Mouse (Mus musculus): ENCODE results near the gene Zzz3. TPM values are rescaled to one million over a fixed set of nuclear protein-coding genes. Genes with fewer than 3 reads are reported as not detected.

Gene Zzz3
- polyA plus RNA-seq, 1 experiment = 14.4 TPM

DNA sequence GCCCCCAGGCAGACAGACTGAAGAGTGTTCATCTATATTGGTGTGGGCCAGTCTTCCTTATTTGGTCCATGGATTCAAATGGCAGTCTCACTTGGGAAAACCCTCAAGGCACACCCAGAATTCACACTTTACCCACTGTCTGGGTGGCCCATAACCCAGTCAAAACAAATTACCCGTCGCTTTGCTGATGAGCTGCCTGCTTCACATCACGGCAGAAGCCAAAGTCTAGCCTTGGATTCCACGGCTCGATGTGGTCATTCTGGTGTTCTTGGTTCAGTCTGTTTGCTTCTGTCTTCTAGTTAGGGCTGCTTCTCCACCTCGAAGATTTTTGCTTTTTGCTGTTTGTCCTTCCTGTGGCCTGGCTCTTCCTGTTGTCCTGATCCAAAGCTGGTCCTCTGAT, 97.0 kb downstream of the Zzz3 start:
- WGBS = 90% methylated on average over 6 of the region's 6 CpGs
- no peaks in the 10 kb centered on the region for H3K36me3 ChIP-seq (ENCODE audit: control insufficient read depth, insufficient read depth, low read length)
- no peaks in the 10 kb centered on the region for H3K27me3 ChIP-seq (ENCODE audit: control insufficient read depth, insufficient read depth, low read length)
- no peak overlapping the region for H3K4me3 ChIP-seq (ENCODE audit: extremely low read depth, insufficient read depth, insufficient read length)
- H3K4me1 ChIP-seq (ENCODE audit: control insufficient read depth, insufficient read depth, insufficient read length) = no peaks in the 10 kb centered on the region
- no peak for TF ChIP-seq CTCF (IDR thresholded peaks at IDR 0.05; ENCODE audit: extremely low read depth, insufficient read depth, insufficient read length, insufficient replicate concordance)
- TF ChIP-seq POLR2A (IDR thresholded peaks at IDR 0.05; ENCODE audit: low read depth, low read length) = no peak
- no peak overlapping the region for H3K27ac ChIP-seq (ENCODE audit: insufficient read depth, low read length)
- no peak for DNase-seq (ENCODE audit: low read depth in 1 of 2, low spot score in 2 of 2)

DNA sequence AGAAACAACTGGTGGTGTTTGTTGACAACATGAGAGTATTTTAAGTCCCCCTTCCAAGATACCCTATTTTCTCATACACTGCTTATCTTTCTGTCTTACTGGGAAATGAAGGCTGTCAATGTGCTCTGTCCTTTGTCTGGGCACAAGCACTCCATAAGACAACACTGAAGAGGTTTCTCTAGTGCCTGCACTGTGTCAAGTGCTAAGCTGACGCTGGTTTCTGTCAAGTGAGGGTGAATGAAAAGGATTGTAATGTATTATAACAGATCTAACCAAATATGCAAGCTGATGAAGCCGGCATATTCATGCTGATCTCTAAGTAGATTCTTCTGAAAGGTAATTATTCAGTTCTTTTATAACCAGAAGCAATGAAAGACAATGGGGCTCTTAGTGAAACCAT, 98.5 kb downstream of the Zzz3 start:
- 82% methylated on average over 2 of the region's 2 CpGs for WGBS
- Histone ChIP-seq H3K4me3 (ENCODE audit: extremely low read depth, insufficient read depth, insufficient read length) (no peak overlapping the region), H3K36me3 (ENCODE audit: control insufficient read depth, insufficient read depth, low read length) (no peaks in the 10 kb centered on the region), H3K4me1 (ENCODE audit: control insufficient read depth, insufficient read depth, insufficient read length) (no peaks in the 10 kb centered on the region), H3K27me3 (ENCODE audit: control insufficient read depth, insufficient read depth, low read length) (no peaks in the 10 kb centered on the region), H3K27ac (ENCODE audit: insufficient read depth, low read length) (no peak overlapping the region)
- no peak for DNase-seq (ENCODE audit: low read depth in 1 of 2, low spot score in 2 of 2)
- TF ChIP-seq CTCF (IDR thresholded peaks at IDR 0.05; ENCODE audit: extremely low read depth, insufficient read depth, insufficient read length, insufficient replicate concordance) = no peak

DNA sequence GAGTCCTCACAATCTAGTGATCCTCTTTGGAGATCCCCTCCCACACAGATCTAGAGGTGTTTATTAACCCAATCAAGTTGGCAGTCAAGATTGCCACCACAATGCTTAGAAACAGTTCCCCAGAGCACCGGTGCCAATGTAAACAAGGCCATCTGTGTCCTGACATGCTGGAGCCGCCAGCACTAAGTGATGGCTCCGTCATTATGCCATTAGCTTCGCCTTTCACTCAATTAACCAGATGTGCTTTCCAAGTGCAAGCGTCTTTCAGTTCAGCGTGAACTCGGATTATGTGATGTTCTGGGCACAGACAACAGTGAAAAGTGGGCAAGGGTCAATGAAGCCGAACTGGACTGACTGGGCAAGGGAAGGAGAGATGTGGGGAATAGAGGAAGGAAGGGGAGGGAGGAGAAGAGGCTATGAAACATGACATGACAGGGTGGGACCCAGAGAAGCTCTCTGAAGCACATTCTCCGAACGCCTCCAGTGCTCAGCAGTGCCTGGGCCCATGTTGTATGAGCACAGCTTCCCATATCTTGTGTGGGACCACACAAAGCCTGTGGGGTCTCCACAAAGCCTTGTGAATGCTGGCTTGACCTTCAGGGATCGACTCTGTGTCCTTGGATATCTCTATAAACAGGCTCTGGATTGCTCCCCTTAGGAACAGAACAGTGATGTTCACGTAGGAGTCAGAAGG, 99.5 kb downstream of the Zzz3 start:
- Histone ChIP-seq H3K4me3 (ENCODE audit: extremely low read depth, insufficient read depth, insufficient read length) (no peak overlapping the region), H3K27ac (ENCODE audit: insufficient read depth, low read length) (no peak overlapping the region), H3K27me3 (ENCODE audit: control insufficient read depth, insufficient read depth, low read length) (no peaks in the 10 kb centered on the region), H3K36me3 (ENCODE audit: control insufficient read depth, insufficient read depth, low read length) (no peaks in the 10 kb centered on the region), H3K4me1 (ENCODE audit: control insufficient read depth, insufficient read depth, insufficient read length) (no peaks in the 10 kb centered on the region)
- DNase-seq (ENCODE audit: low read depth in 1 of 2, low spot score in 2 of 2) = no peak
- TF ChIP-seq POLR2A (IDR thresholded peaks at IDR 0.05; ENCODE audit: low read depth, low read length) = no peak
- TF ChIP-seq CTCF (IDR thresholded peaks at IDR 0.05; ENCODE audit: extremely low read depth, insufficient read depth, insufficient read length, insufficient replicate concordance) = no peak
- 82% methylated on average over 12 of the region's 12 CpGs for WGBS

DNA sequence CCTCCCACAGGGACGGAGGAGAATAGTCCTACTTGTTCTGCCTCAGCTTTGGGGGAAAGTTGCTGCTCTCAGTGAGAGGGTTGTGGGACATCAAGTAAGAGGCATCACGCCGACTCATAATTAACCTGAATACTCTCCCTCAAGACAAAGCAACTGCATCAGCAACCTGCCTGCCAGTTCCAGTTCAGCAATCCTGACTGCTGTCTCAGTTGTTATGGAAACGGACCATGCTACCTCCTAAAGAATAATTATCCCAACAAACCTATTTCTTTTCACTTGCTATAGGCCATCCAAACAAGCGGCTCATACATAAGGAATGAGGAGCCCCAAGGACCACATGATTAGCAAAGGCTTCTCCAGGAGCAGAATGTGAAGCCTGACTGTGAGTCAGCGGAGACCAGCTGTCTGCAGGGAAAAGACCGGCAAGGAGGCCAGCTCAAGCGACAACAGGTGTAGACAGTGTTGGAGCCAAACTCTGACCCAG, 100.2 kb downstream of the Zzz3 start:
- no peak for TF ChIP-seq POLR2A (IDR thresholded peaks at IDR 0.05; ENCODE audit: low read depth, low read length)
- no peak for TF ChIP-seq CTCF (IDR thresholded peaks at IDR 0.05; ENCODE audit: extremely low read depth, insufficient read depth, insufficient read length, insufficient replicate concordance)
- H3K27me3 ChIP-seq (ENCODE audit: control insufficient read depth, insufficient read depth, low read length) = no peaks in the 10 kb centered on the region
- whole genome bisulfite sequencing = 92% methylated on average over 8 of the region's 8 CpGs
- H3K36me3 ChIP-seq (ENCODE audit: control insufficient read depth, insufficient read depth, low read length) = no peaks in the 10 kb centered on the region
- DNase-seq (ENCODE audit: low read depth in 1 of 2, low spot score in 2 of 2) = no peak
- H3K4me1 ChIP-seq (ENCODE audit: control insufficient read depth, insufficient read depth, insufficient read length) = no peaks in the 10 kb centered on the region
- H3K27ac ChIP-seq (ENCODE audit: insufficient read depth, low read length) = no peak overlapping the region
- no peak overlapping the region for H3K4me3 ChIP-seq (ENCODE audit: extremely low read depth, insufficient read depth, insufficient read length)

DNA sequence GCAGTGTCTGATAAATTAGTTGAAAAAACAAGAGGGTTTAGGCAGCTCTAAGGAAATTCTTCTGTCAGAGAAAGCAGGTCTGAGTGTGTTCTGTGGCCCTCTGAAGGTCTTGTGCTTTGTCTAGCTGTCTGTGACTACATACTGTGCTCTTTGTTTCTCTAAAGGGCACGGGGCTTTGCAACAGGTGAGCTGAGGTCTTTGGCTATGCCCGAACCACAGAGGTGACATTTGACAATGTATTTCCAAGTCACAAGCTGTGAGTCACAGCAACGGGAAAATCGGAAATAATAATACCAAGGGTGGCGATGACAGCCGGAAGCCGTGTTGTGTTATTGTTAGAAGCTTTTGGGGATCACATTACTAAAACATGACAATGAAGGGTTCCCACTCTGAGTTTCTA, 101.8 kb downstream of the Zzz3 start:
- H3K27me3 ChIP-seq (ENCODE audit: control insufficient read depth, insufficient read depth, low read length) = no peaks in the 10 kb centered on the region
- H3K4me1 ChIP-seq (ENCODE audit: control insufficient read depth, insufficient read depth, insufficient read length) = no peaks in the 10 kb centered on the region
- WGBS = 90% methylated on average over 7 of the region's 7 CpGs
- no peaks in the 10 kb centered on the region for H3K36me3 ChIP-seq (ENCODE audit: control insufficient read depth, insufficient read depth, low read length)
- no peak overlapping the region for H3K4me3 ChIP-seq (ENCODE audit: extremely low read depth, insufficient read depth, insufficient read length)
- TF ChIP-seq CTCF (IDR thresholded peaks at IDR 0.05; ENCODE audit: extremely low read depth, insufficient read depth, insufficient read length, insufficient replicate concordance) (no peak), POLR2A (IDR thresholded peaks at IDR 0.05; ENCODE audit: low read depth, low read length) (no peak)
- no peak overlapping the region for H3K27ac ChIP-seq (ENCODE audit: insufficient read depth, low read length)
- DNase-seq (ENCODE audit: low read depth in 1 of 2, low spot score in 2 of 2) = no peak

- Histone ChIP-seq H3K27ac (ENCODE audit: insufficient read depth, low read length) (no peak overlapping the region), H3K4me1 (ENCODE audit: control insufficient read depth, insufficient read depth, insufficient read length) (no peaks in the 10 kb centered on the region), H3K36me3 (ENCODE audit: control insufficient read depth, insufficient read depth, low read length) (no peaks in the 10 kb centered on the region), H3K27me3 (ENCODE audit: control insufficient read depth, insufficient read depth, low read length) (no peaks in the 10 kb centered on the region), H3K4me3 (ENCODE audit: extremely low read depth, insufficient read depth, insufficient read length) (no peak overlapping the region)
- TF ChIP-seq CTCF (IDR thresholded peaks at IDR 0.05; ENCODE audit: extremely low read depth, insufficient read depth, insufficient read length, insufficient replicate concordance) = no peak
- no peak for TF ChIP-seq POLR2A (IDR thresholded peaks at IDR 0.05; ENCODE audit: low read depth, low read length)
- DNase-seq (ENCODE audit: low read depth in 1 of 2, low spot score in 2 of 2) = no peak
- 97% methylated on average over 2 of the region's 2 CpGs for WGBS
Observed at GRCm38 (mm10) chr3:152497842-152498241, 102.6 kb downstream of the Zzz3 start.

DNA sequence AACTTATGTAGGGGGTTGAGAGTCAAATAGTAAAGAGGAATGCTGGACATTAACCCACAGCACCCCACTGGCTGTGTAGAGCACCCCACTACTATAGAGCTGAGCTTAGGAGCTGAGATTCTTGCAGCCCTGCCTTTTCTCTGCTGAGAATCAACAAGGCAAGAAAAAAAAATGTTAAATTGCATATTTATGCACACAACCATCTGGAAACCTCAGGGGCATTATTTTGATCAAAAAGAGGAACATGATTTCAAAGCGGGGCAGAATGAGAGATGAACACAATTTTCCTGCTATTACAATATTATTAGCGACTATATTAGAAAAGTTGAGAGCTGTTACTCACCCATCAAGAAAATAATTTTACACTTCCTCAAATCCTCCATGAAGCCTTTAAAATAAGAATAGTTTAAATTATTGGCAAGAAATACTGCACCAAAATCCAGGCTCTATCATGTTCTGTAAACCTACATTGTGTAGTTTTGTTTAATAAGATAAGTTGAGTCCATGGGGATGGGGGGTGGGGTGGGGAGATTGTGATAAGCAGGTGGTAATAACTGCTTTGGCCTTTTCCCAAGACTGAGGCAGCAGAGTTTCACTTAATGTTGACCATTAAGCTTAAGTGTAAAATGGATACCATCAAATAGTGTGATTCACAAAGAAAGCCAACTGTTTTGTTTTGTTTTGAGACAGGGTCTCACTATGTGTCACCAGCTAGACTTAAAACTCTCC, 103.9 kb downstream of the Zzz3 start:
- DNase-seq (ENCODE audit: low read depth in 1 of 2, low spot score in 2 of 2) = no peak
- 38% methylated on average over 2 of the region's 2 CpGs for WGBS
- H3K27ac ChIP-seq (ENCODE audit: insufficient read depth, low read length) = no peak overlapping the region
- no peaks in the 10 kb centered on the region for H3K27me3 ChIP-seq (ENCODE audit: control insufficient read depth, insufficient read depth, low read length)
- H3K4me3 ChIP-seq (ENCODE audit: extremely low read depth, insufficient read depth, insufficient read length) = no peak overlapping the region
- H3K36me3 ChIP-seq (ENCODE audit: control insufficient read depth, insufficient read depth, low read length) = no peaks in the 10 kb centered on the region
- no peaks in the 10 kb centered on the region for H3K4me1 ChIP-seq (ENCODE audit: control insufficient read depth, insufficient read depth, insufficient read length)
- no peak for TF ChIP-seq POLR2A (IDR thresholded peaks at IDR 0.05; ENCODE audit: low read depth, low read length)
- no peak for TF ChIP-seq CTCF (IDR thresholded peaks at IDR 0.05; ENCODE audit: extremely low read depth, insufficient read depth, insufficient read length, insufficient replicate concordance)
